Mouse (Mus musculus) forebrain, embryonic 10.5 days (tissue): ENCODE results near the gene Pex12. TPM values are rescaled to one million over a fixed set of nuclear protein-coding genes. Genes with fewer than 3 reads are reported as not detected.
"Not testable (repeated sequence)": the region's sequence is repeated elsewhere in the genome, so short reads cannot be mapped to it uniquely, and the experiment has no call there.

Source experiments
- DNase-seq: peaks from one replicate; pipeline ENCODE4 v3.0.0-alpha.2; 2017; ENCODE audit warnings: low spot score; ENCODE audit errors: extremely low spot score
- H3K27ac ChIP-seq: fragments of 300-500 bp; sonication (generic); 2 replicates; pipeline ENCODE4 v1.5.1; 2016; ENCODE audit warnings: mild to moderate bottlenecking
- H3K27me3 ChIP-seq: fragments of 300-500 bp; sonication (generic); 2 replicates; pipeline ENCODE4 v1.6.1; 2016; ENCODE audit warnings: mild to moderate bottlenecking; ENCODE audit not compliant: poor library complexity, severe bottlenecking
- H3K36me3 ChIP-seq: fragments of 300-500 bp; sonication (generic); replicated peaks from 2 replicates; pipeline ENCODE4 v1.6.1; 2016; ENCODE audit warnings: mild to moderate bottlenecking, moderate library complexity
- H3K4me1 ChIP-seq: fragments of 300-500 bp; sonication (generic); 2 replicates; pipeline ENCODE4 v1.6.1; 2016
- H3K4me3 ChIP-seq: fragments of 300-500 bp; sonication (generic); 2 replicates; pipeline ENCODE4 v1.5.1; 2016; ENCODE audit warnings: mild to moderate bottlenecking, moderate library complexity
- H3K9me3 ChIP-seq: fragments of 300-500 bp; sonication (generic); 2 replicates; pipeline ENCODE4 v1.6.1; 2016; ENCODE audit warnings: mild to moderate bottlenecking, moderate library complexity
- WGBS: fragments of 180-500 bp; shearing (Covaris S2); methylation state at CpG from one replicate; pipeline ENCODE4 v1.1.7; 2016; 5-methylcytosine and 5-hydroxymethylcytosine counted together
- polyA plus RNA-seq: library from polyadenylated mRNA; unstranded; fragments of >200 nt; fragmentation: Nextera tagmentation; extraction: Ambion mirVana; gene quantifications from 2 replicates; pipeline ENCODE4 v1.2.1, GENCODE M21; 2016

Pex12 gene
- 16.4 and 16.6 TPM in 2 replicates for polyA plus RNA-seq

DNA sequence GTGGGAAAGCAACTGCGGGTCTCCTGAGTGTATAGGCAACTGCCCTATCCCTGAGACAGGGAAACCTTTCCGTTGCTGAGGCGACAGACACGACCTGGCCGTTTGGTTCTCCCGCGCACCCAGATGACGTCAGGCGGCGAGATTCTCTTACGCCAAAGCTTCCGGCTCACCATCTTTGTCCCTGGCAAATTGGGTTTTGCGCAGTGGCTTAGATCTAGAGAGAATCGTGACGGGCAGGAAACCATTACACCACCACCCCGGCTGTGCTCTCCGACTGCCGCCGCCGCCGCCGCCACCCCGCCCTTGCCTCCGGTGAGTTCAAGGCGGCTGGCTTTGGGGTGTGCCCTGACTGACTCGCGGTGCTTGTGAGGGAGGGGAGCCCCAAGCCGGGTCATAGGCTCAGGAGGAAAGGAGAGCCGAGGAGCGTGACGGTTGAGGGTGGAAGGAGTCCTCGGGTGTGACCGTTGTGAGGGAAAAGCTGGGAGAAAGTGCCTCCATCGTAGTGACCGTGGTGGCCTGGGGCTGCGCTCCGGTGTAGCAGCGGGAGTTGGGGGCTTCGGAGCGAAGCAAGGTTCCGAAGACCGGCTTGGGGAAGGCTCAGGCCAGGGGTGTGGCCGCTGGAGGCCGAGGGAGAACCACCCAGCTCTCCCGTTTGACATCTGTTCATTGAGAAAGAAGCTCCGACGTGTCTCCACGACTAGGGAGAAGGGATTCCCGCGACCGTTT is at the start of gene Pex12:
TSS of gene Pex12 (minus strand) at position 61 of the 726 bp plus-strand sequence.
- H3K27ac ChIP-seq, result peak within 1 kb of the TSS; percentile 95
- DNase-seq, result peak; percentile 96
- peak within 1 kb of the TSS; percentile 98 for H3K4me3 ChIP-seq
- H3K36me3 ChIP-seq, result peaks cover 6% of the 10 kb centered on the region; the same call in 1 of the 2 replicates
- no peaks in the 10 kb centered on the region for H3K27me3 ChIP-seq
- peaks cover 35% of the 10 kb centered on the region for H3K4me1 ChIP-seq
- no peaks in the 10 kb centered on the region for H3K9me3 ChIP-seq
- WGBS, result under 1% methylated on average over 51 of the region's 51 CpGs

GRCm38 (mm10) chr11:83341716-83342245 is 39.4 kb upstream of the Pex12 start:
- Histone ChIP-seq H3K27me3 (no peaks in the 10 kb centered on the region), H3K4me1 (peaks cover 3% of the 10 kb centered on the region), H3K27ac (no peak overlapping the region), H3K4me3 (no peak overlapping the region), H3K9me3 (no peaks in the 10 kb centered on the region), H3K36me3 (peaks cover 94% of the 10 kb centered on the region)
- WGBS, result 92% methylated on average over 3 of the region's 3 CpGs
- DNase-seq, result no peak

DNA sequence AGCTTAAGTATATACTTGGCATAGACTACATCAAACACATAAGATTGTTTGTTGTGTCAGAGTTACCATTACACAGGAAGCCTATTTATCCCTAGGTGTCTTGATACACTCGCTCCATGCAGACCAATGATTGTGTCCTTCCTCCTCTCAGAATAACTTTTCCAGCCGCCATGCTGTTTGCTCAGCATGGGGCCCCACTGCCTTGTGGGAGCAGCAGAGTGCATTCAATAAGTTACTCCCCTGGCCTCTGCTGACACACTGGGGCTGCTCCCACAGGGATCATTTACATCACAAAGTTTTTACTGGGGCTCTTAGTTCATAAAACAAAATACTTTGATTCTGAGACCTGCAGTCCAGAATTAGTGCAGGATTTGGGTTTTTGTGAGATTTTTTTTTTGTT is 37.3 kb upstream of the Pex12 start:
- H3K27me3 ChIP-seq, result no peaks in the 10 kb centered on the region
- no peak for DNase-seq
- peaks cover 3% of the 10 kb centered on the region for H3K4me1 ChIP-seq
- no peak overlapping the region for H3K27ac ChIP-seq
- no peaks in the 10 kb centered on the region for H3K9me3 ChIP-seq
- peaks cover 94% of the 10 kb centered on the region for H3K36me3 ChIP-seq
- no peak overlapping the region for H3K4me3 ChIP-seq
- 43% methylated on average over 2 of the region's 2 CpGs for WGBS

DNA sequence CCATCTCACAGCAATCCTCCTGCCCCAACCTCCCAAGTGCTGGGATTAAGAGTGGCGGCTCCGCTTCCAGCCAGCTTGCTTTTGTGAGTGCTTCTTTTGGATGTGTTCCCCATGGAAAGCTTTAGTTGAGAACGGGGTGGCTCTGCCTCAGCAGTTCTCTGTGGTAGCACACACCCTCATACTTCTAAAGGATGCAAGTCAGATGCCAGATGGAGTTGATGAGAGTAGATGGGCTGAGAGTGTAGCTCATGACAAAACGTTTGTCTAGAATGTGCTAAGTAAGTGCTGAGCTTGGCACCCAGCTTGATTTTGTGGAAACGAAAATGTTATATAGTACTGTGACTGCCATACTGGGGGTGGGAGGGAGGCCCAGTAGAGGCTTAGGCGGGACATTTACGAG is 33.4 kb upstream of the Pex12 start:
- H3K4me1 ChIP-seq, result peaks cover 3% of the 10 kb centered on the region
- no peak overlapping the region for H3K4me3 ChIP-seq
- no peaks in the 10 kb centered on the region for H3K9me3 ChIP-seq
- DNase-seq, result no peak
- H3K27ac ChIP-seq, result no peak overlapping the region
- H3K36me3 ChIP-seq, result peaks cover 81% of the 10 kb centered on the region
- WGBS, result 92% methylated on average over 7 of the region's 7 CpGs
- no peaks in the 10 kb centered on the region for H3K27me3 ChIP-seq

GRCm38 (mm10) chr11:83327427-83327826 is 25.0 kb upstream of the Pex12 start:
- H3K36me3 ChIP-seq, result peaks cover 74% of the 10 kb centered on the region
- no peaks in the 10 kb centered on the region for H3K4me1 ChIP-seq
- peak; percentile 17 for DNase-seq
- no peaks in the 10 kb centered on the region for H3K27me3 ChIP-seq
- H3K9me3 ChIP-seq, result no peaks in the 10 kb centered on the region
- 61% methylated on average over 3 of the region's 3 CpGs for WGBS
- no peak overlapping the region for H3K4me3 ChIP-seq
- H3K27ac ChIP-seq, result no peak overlapping the region

- H3K27me3 ChIP-seq, DNase-seq, H3K27ac ChIP-seq, H3K4me1 ChIP-seq, H3K4me3 ChIP-seq, H3K9me3 ChIP-seq: not testable (repeated sequence)
- peaks cover 81% of the 10 kb centered on the region for H3K36me3 ChIP-seq
- WGBS, result 92% methylated on average over 3 of the region's 3 CpGs
These were observed 24.3 kb upstream of the Pex12 start for GRCm38 (mm10) chr11:83326692-83327091.

DNA sequence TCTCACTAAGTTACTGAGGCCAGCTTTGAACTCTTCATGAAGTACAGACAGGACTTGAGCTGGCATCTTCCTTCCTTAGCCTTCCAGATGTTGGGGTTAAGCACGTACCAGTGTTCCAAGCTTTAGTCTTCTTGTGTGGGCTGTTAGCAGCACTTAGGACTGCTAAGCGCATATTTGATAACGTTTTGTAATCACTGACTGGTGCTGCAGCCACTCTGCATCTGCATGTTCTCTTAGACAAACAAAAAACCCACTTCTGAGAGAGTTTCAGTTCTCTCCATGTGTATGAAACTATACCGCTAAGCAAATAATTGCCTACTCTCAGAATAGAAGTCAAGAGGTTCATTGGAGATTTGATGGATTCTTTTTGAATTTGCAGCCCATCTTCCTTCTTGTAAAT is 16.7 kb upstream of the Pex12 start:
- WGBS, result 92% methylated on average over 4 of the region's 4 CpGs

GRCm38 (mm10) chr11:83312471-83312870 is 10.1 kb upstream of the Pex12 start:
- DNase-seq, result no peak
- peaks cover 67% of the 10 kb centered on the region for H3K36me3 ChIP-seq
- H3K27ac ChIP-seq, result no peak overlapping the region
- no peaks in the 10 kb centered on the region for H3K27me3 ChIP-seq
- WGBS, result 88% methylated on average over 5 of the region's 5 CpGs
- H3K4me3 ChIP-seq, result no peak overlapping the region
- no peaks in the 10 kb centered on the region for H3K4me1 ChIP-seq
- no peaks in the 10 kb centered on the region for H3K9me3 ChIP-seq

More for the DNA sequence above, 16.7 kb upstream of the Pex12 start:
- H3K36me3 ChIP-seq, result peaks cover 89% of the 10 kb centered on the region
- H3K27me3 ChIP-seq, result no peaks in the 10 kb centered on the region
- H3K9me3 ChIP-seq, result no peaks in the 10 kb centered on the region
- no peaks in the 10 kb centered on the region for H3K4me1 ChIP-seq
- no peak for DNase-seq
- no peak overlapping the region for H3K27ac ChIP-seq
- no peak overlapping the region for H3K4me3 ChIP-seq

GRCm38 (mm10) chr11:83306700-83307253 is 4.4 kb upstream of the Pex12 start:
- H3K27me3 ChIP-seq, result no peaks in the 10 kb centered on the region
- no peak overlapping the region for H3K4me3 ChIP-seq
- DNase-seq, result no peak
- no peak overlapping the region for H3K27ac ChIP-seq
- peaks cover 25% of the 10 kb centered on the region for H3K36me3 ChIP-seq
- 84% methylated on average over 4 of the region's 4 CpGs for WGBS
- H3K4me1 ChIP-seq, result peaks cover 23% of the 10 kb centered on the region
- H3K9me3 ChIP-seq, result no peaks in the 10 kb centered on the region

- H3K9me3 ChIP-seq, result no peaks in the 10 kb centered on the region
- no peak for DNase-seq
- no peak overlapping the region for H3K4me3 ChIP-seq
- H3K27ac ChIP-seq, result no peak overlapping the region
- no peaks in the 10 kb centered on the region for H3K27me3 ChIP-seq
- peaks cover 27% of the 10 kb centered on the region for H3K4me1 ChIP-seq
- WGBS, result 99% methylated on average over 2 of the region's 2 CpGs
- H3K36me3 ChIP-seq, result peaks cover 21% of the 10 kb centered on the region
These were observed 2.1 kb upstream of the Pex12 start for GRCm38 (mm10) chr11:83304485-83304884.

DNA sequence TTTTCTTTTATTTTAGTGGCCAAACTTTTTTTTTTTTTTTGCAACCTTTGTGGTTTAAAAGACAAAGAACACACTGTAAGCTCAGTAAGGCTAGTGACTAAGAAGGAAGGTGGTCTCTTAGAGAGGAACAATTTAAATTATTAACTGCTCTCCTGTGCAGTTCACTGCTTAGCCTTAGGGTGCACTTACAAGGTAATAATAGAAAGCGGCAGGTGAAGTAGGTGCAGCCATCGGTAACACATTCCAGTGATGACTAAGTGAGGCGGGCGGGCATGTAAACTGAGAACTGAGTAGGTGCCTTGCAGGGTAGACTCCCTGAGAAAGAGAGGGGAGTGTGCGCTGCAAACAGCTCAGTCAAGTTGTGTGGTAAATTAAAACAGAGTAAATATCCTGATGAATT is 1.4 kb upstream of the Pex12 start:
- Histone ChIP-seq H3K9me3 (no peaks in the 10 kb centered on the region), H3K4me1 (peaks cover 27% of the 10 kb centered on the region), H3K27me3 (no peaks in the 10 kb centered on the region), H3K4me3 (peak overlapping the region; percentile 98), H3K36me3 (peaks cover 14% of the 10 kb centered on the region), H3K27ac (no peak overlapping the region)
- no peak for DNase-seq
- 74% methylated on average over 5 of the region's 5 CpGs for WGBS

DNA sequence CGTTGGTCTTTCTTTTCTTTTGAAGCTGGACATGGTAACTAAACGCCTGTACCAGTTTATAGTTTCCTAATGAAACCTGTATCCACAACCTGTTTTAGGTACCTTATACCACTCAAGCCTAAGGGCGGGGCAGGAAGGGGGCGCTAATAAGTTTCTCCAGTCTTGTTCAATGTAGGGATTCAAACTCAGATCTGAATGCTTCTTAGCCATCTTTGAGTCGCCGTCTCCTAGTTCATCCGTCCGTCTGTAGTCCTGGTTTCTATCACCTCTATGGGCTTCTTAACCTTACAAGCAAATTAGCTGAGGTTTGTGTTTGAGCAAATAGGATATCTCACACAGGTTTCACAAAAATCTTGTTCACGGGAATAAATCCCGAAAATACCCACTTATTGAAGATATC is 262 bp downstream of the Pex12 start:
- peak; percentile 22 for DNase-seq

DNA sequence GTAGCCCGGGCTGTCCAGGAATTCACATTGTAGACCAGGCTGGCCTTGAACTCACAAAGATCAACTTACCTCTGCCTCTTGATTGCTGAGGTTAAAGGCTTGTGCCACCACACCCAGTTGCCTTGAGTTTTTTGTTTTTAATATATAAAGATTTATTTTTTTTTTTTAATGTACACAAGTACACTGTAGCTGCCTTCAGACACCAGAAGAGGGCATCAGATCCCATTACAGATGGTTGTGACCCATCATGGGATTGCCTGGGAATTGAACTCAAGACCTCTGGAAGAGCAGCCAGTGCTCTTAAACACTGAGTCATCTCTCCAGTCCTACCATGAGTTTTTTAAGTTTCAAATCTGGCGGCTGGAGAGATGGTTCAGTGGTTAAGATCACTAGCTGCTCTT is 955 bp downstream of the Pex12 start:
- Histone ChIP-seq H3K27ac (no peak overlapping the region), H3K4me3 (peak overlapping the region; percentile 98; the same call in 1 of the 2 replicates), H3K4me1 (peaks cover 42% of the 10 kb centered on the region), H3K36me3 (peaks cover 18% of the 10 kb centered on the region), H3K27me3 (no peaks in the 10 kb centered on the region), H3K9me3 (no peaks in the 10 kb centered on the region)
- WGBS, result 68% methylated on average over 2 of the region's 2 CpGs
- no peak for DNase-seq

More for the DNA sequence above, 262 bp downstream of the Pex12 start:
- Histone ChIP-seq H3K27me3 (no peaks in the 10 kb centered on the region), H3K27ac (peak overlapping the region; percentile 95), H3K36me3 (peaks cover 12% of the 10 kb centered on the region), H3K4me3 (peak overlapping the region; percentile 98), H3K4me1 (peaks cover 40% of the 10 kb centered on the region), H3K9me3 (no peaks in the 10 kb centered on the region)
- WGBS, result 9% methylated on average over 10 of the region's 10 CpGs
